Mouse (Mus musculus) MEL (cell line): ENCODE measurements around the gene Nckap5l. TPM values are rescaled to one million over a fixed set of nuclear protein-coding genes. Genes with fewer than 3 reads are reported as not detected.
"Not testable (repeated sequence)": the region's sequence is repeated elsewhere in the genome, so short reads cannot be mapped to it uniquely, and the experiment has no call there.

ENCODE experiments used
- DNase-seq: peaks from one replicate; pipeline ENCODE4 v3.0.0; 2011; ENCODE audit warnings: low read depth, low spot score
- H3K27ac ChIP-seq: 2 replicates; pipeline ENCODE4 v1.5.1; 2012; ENCODE audit warnings: low read depth, mild to moderate bottlenecking, control low read depth, low read length, moderate library complexity; ENCODE audit not compliant: control insufficient read depth
- H3K27me3 ChIP-seq, 2 experiments: fragments of 150-350 bp in 1 of 2; sonication (generic) in 1 of 2; 2 replicates each; pipeline ENCODE4 v1.6.1; 2012; ENCODE audit warnings: low read length in 2 of 2, mild to moderate bottlenecking in 2 of 2, improper control_type of control experiment in 1 of 2, moderate library complexity in 1 of 2; ENCODE audit not compliant: insufficient read depth in 2 of 2, control insufficient read depth in 1 of 2
- H3K36me3 ChIP-seq, 2 experiments: 2 replicates each; pipeline ENCODE4 v1.6.1; 2012 to 2014; ENCODE audit warnings: low read length in 2 of 2, improper control_type of control experiment in 1 of 2, inconsistent platforms in 1 of 2, mild to moderate bottlenecking in 1 of 2; ENCODE audit not compliant: insufficient read depth in 2 of 2, control insufficient read depth in 1 of 2
- H3K4me1 ChIP-seq, 2 experiments: fragments of 150-350 bp in 1 of 2; sonication (generic) in 1 of 2; 2 replicates each; pipeline ENCODE4 v1.6.1; 2012; ENCODE audit warnings: low read length in 2 of 2, improper control_type of control experiment in 1 of 2, mild to moderate bottlenecking in 1 of 2; ENCODE audit not compliant: insufficient read depth in 2 of 2, control insufficient read depth in 1 of 2
- H3K4me3 ChIP-seq, 2 experiments: fragments of 150-350 bp in 1 of 2; sonication (generic) in 1 of 2; 2 replicates each; pipeline ENCODE4 v1.5.1; 2012; ENCODE audit warnings: low read depth in 2 of 2, low read length in 2 of 2, mild to moderate bottlenecking in 2 of 2, moderate library complexity in 2 of 2, control low read depth in 1 of 2, improper control_type of control experiment in 1 of 2; ENCODE audit not compliant: control insufficient read depth in 1 of 2, insufficient read depth in 1 of 2
- H3K79me2 ChIP-seq: 2 replicates; pipeline ENCODE4 v1.6.1; 2012; ENCODE audit warnings: mild to moderate bottlenecking, low read length, moderate library complexity; ENCODE audit not compliant: control insufficient read depth, poor library complexity, insufficient read depth
- H3K9ac ChIP-seq: 2 replicates; pipeline ENCODE4 v1.6.1; 2012; ENCODE audit warnings: low read depth, mild to moderate bottlenecking, control low read depth, low read length, moderate library complexity; ENCODE audit not compliant: control insufficient read depth, poor library complexity, severe bottlenecking
- H3K9me3 ChIP-seq: fragments of 150-350 bp; sonication (generic); replicated peaks from 2 replicates; pipeline ENCODE4 v1.6.1; 2012; ENCODE audit warnings: mild to moderate bottlenecking, low read length, improper control_type of control experiment, moderate library complexity; ENCODE audit not compliant: insufficient read depth
- BHLHE40 ChIP-seq: IDR thresholded peaks from 2 replicates; pipeline ENCODE4 v1.6.1; 2012; ENCODE audit warnings: low read depth, mild to moderate bottlenecking, inconsistent platforms, low read length, improper control_type of control experiment, borderline replicate concordance
- EP300 ChIP-seq, 2 experiments: IDR thresholded peaks; 2 replicates each; pipeline ENCODE4 v1.6.1; 2011; ENCODE audit warnings: improper control_type of control experiment in 2 of 2, low read length in 2 of 2, low read depth in 1 of 2, mild to moderate bottlenecking in 1 of 2
- MAFK ChIP-seq: IDR thresholded peaks from 2 replicates; pipeline ENCODE4 v1.6.1; 2011; ENCODE audit warnings: low read depth, mild to moderate bottlenecking, low read length, improper control_type of control experiment, borderline replicate concordance
- MAX ChIP-seq: IDR thresholded peaks from 2 replicates; pipeline ENCODE4 v1.6.1; 2011; ENCODE audit warnings: low read length, improper control_type of control experiment
- MXI1 ChIP-seq: IDR thresholded peaks from 2 replicates; pipeline ENCODE4 v1.6.1; 2011; ENCODE audit warnings: mild to moderate bottlenecking, low read depth, low read length, improper control_type of control experiment
- NELFE ChIP-seq: IDR thresholded peaks from 2 replicates; pipeline ENCODE4 v1.6.1; 2011; ENCODE audit warnings: low read depth, low read length, improper control_type of control experiment
- POLR2A ChIP-seq, 2 experiments: IDR thresholded peaks; 2 replicates each; pipeline ENCODE4 v1.6.1; 2011 to 2012; ENCODE audit warnings: low read length in 2 of 2, mild to moderate bottlenecking in 2 of 2, control low read depth in 1 of 2, improper control_type of control experiment in 1 of 2, low read depth in 1 of 2, moderate library complexity in 1 of 2; ENCODE audit not compliant: control insufficient read depth in 1 of 2, insufficient read depth in 1 of 2, poor library complexity in 1 of 2
- POLR2AphosphoS2 ChIP-seq: IDR thresholded peaks from 2 replicates; pipeline ENCODE4 v1.6.1; 2011; ENCODE audit warnings: low read length, improper control_type of control experiment
- TCF12 ChIP-seq: IDR thresholded peaks from 2 replicates; pipeline ENCODE4 v1.6.1; 2014; ENCODE audit warnings: low read depth, mild to moderate bottlenecking, inconsistent platforms, low read length, improper control_type of control experiment, moderate library complexity
- UBTF ChIP-seq: IDR thresholded peaks from 2 replicates; pipeline ENCODE4 v1.6.1; 2012; ENCODE audit warnings: low read depth, mild to moderate bottlenecking, inconsistent platforms, low read length, improper control_type of control experiment, moderate library complexity, borderline replicate concordance; ENCODE audit not compliant: insufficient read depth
- USF1 ChIP-seq: IDR thresholded peaks from 2 replicates; pipeline ENCODE4 v1.6.1; 2014; ENCODE audit warnings: low read depth, mild to moderate bottlenecking, inconsistent platforms, low read length, improper control_type of control experiment, moderate library complexity
- USF2 ChIP-seq, 2 experiments: IDR thresholded peaks; 2 replicates each; pipeline ENCODE4 v1.6.1; 2011 to 2012; ENCODE audit warnings: improper control_type of control experiment in 2 of 2, low read length in 2 of 2, borderline replicate concordance in 1 of 2, inconsistent platforms in 1 of 2, low read depth in 1 of 2, mild to moderate bottlenecking in 1 of 2; ENCODE audit not compliant: insufficient read depth in 1 of 2
- polyA plus RNA-seq, 2 experiments: library from polyadenylated mRNA; stranded (reverse) in 1 of 2; unstranded in 1 of 2; fragments of >175 nt in 1 of 2; fragments of >200 nt in 1 of 2; gene quantifications; 2 replicates each; pipeline versions ENCODE4 v1.2.1 to v1.2.4; 2012; ENCODE audit warnings: low replicate concordance in 2 of 2, low read depth in 1 of 2; ENCODE audit not compliant: insufficient read length in 2 of 2, insufficient read depth in 1 of 2, missing spikeins in 1 of 2
- total RNA-seq: library from RNA; depleted of rRNA; stranded (reverse); fragments of 300-350 nt; gene quantifications from 2 replicates; pipeline ENCODE4 v1.2.3, GENCODE M21; 2012

The Nckap5l gene
- total and polyA plus RNA-seq, 3 experiments, result 2.5 to 14.1 TPM; not detected in 1

DNA sequence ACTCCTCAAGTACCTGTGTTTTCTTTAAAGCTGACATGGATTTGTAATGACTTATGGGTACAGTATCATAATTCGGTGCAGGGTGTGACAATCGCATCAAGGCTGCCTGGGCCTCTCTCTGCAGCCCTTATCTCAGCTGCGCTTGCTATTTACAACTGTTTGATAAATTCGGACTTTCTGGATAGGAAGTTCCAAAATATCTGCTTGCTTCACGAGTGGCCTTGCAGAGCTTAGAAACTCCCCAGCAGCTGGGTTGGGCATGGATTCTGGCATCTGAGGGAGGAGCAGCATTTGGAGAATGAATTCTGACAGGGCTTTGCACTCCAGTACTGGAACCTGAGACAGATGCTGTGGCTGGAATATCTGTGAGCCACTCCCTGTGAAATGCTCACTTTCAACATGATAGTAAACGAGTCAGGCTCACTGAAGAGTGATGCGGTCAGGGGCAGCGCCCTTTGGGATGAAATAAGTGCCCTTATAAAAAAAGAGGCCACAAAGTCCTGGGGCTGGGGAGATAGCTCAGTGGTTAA lies 7.7 kb downstream of the Nckap5l start (continued):
- TF ChIP-seq MAFK (peak; percentile 59; the same call in 1 of the 2 replicates), USF2 (IDR thresholded peaks at IDR 0.05; ENCODE audit: borderline replicate concordance in 1 of 2, insufficient read depth in 1 of 2, low read depth in 1 of 2, low read length in 2 of 2) (no peak), TCF12 (peak; percentile 59; the same call in 1 of the 2 replicates)
- TF ChIP-seq, all 39 proteins: peak for 11

DNA sequence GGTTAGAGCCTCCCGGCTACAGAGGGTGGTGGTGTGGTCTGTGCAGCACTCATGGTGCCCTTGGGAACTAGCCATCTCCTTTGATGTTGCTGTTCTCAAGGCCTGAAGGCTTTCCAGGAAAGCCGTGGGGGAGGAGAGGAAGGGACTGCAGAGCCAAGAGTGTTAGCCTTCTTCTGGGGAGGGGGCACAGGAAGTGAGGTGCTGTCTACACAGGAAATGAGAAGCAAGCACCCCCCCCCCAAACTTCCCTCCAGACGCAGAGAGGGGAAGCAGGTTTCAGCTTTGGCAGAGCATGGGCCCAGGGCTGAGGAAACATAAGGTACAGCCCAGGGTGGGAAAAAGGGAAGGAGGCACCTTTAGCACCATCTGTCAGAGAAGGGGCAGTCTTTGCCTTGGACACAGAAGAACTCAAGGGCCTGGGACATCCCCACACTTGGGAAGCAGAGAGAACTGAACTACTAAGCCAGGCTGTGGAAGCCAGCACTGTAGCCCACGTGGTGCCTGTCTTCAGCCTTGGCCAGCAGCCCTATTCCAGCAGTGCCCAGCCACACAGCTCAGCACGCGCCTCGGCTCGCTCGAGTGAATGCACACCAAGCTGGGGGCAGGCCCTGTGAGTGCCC lies 8.3 kb downstream of the Nckap5l start:
- DNase-seq, result no peak
- peaks cover 0 to 20% of the 10 kb centered on the region in 2 experiments; a peak in 2 of 4 replicates for H3K36me3 ChIP-seq
- peak overlapping the region; percentile 4 to 17; a peak in 3 of 4 replicates for H3K4me3 ChIP-seq
- H3K27ac ChIP-seq, result peak overlapping the region; percentile 76
- peak; percentile 52; the same call in 1 of the 2 replicates for TF ChIP-seq MAX
- TF ChIP-seq POLR2A (IDR thresholded peaks at IDR 0.05; ENCODE audit: control insufficient read depth in 1 of 2, insufficient read depth in 1 of 2, low read depth in 1 of 2, low read length in 2 of 2, poor library complexity in 1 of 2), result 0 out of 4 replicates have a peak, but pooled peaks of 1 of the 2 experiments have one; percentile 12
- no peak for TF ChIP-seq POLR2AphosphoS2
- TF ChIP-seq NELFE, result no peak
- TF ChIP-seq MXI1, result peak; percentile 83
- TF ChIP-seq EP300 (IDR thresholded peaks at IDR 0.05; ENCODE audit: low read depth in 1 of 2, low read length in 2 of 2), result 0 out of 4 replicates have a peak, but pooled peaks of 1 of the 2 experiments have one; percentile 4
- TF ChIP-seq UBTF, result 0 out of 2 replicates have a peak, but pooled peaks have one; percentile 62
- TF ChIP-seq USF1, result peak; percentile 72
- TF ChIP-seq BHLHE40, result no peak
- H3K9ac ChIP-seq, result peak overlapping the region; percentile 42
- H3K27me3 ChIP-seq, result no peaks in the 10 kb centered on the region
- H3K79me2 ChIP-seq, result no peaks in the 10 kb centered on the region
- H3K9me3 ChIP-seq, result no peaks in the 10 kb centered on the region
- H3K4me1 ChIP-seq, result peaks cover 3 to 27% of the 10 kb centered on the region in 2 experiments; a peak in 2 of 4 replicates

DNA sequence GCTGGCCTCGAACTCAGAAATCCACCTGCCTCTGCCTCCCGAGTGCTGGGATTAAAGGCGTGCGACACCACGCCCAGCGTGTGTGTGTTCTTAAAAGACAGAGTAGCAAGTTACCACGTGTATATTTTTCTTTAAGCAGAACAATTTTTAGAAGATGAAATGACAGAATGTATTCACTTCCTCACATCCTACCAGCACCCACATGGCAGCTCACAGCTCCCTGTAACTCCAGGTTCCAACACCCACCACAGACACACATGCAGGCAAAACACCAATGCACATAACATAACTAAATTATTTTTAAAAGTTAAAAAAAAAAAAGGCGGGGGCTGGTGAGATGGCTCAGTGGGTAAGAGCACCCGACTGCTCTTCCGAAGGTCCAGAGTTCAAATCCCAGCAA lies 11.4 kb downstream of the Nckap5l start:
- DNase-seq, H3K4me3 ChIP-seq, H3K9ac ChIP-seq, H3K27me3 ChIP-seq, H3K79me2 ChIP-seq, H3K27ac ChIP-seq, H3K9me3 ChIP-seq: not testable (repeated sequence)
- Histone ChIP-seq H3K4me1 (peaks cover 3 to 22% of the 10 kb centered on the region in 2 experiments; a peak in 2 of 4 replicates), H3K36me3 (peaks cover 0 to 17% of the 10 kb centered on the region in 2 experiments; a peak in 2 of 4 replicates)
